Mouse (Mus musculus) gastrocnemius, postnatal 36 days (tissue): ENCODE results near the gene 4921524J17Rik. TPM values are rescaled to one million over a fixed set of nuclear protein-coding genes. Genes with fewer than 3 reads are reported as not detected.

ENCODE experiments used
- DNase-seq, 2 experiments: peaks; one replicate each; pipeline ENCODE4 v3.0.0; 2022
- intact Hi-C: fragments of 180-260 bp; cut with DNase I; formaldehyde crosslinking; loops from one replicate; pipeline ENCODE4 v1.15.1; 2025
- long read RNA-seq, 2 experiments: library from polyadenylated mRNA; stranded (forward); transcript quantifications; one replicate each; pipeline ENCODE4 v2.0.0; 2021
- total RNA-seq, 2 experiments: library from RNA; stranded (reverse); gene quantifications; 2 replicates each; pipeline ENCODE4 v1.2.3; 2021

The 4921524J17Rik gene
- 10 to 100 TPM; 11.4 to 14.2 TPM for total RNA-seq
- long read RNA-seq, experiment 1, transcript 4921524J17Rik-201 (4 exons, 1,587 nt) = major isoform, 27 of 29 reads
- long read RNA-seq, experiment 1, partial matches to known transcripts = 0 of 29 reads
- long read RNA-seq, experiment 1, other reads (novel, unspliced or antisense) = 2 of 29 reads
- long read RNA-seq, experiment 2, transcript 4921524J17Rik-201 (4 exons, 1,587 nt) = major isoform, 16 of 18 reads
- long read RNA-seq, experiment 2, partial matches to known transcripts = 0 of 18 reads
- long read RNA-seq, experiment 2, other reads (novel, unspliced or antisense) = 1 of 18 reads

GRCm38 (mm10) chr8:85432168-85433016 lies at the start of gene 4921524J17Rik:
Gene 4921524J17Rik (minus strand): TSS chr8:85432833.
- peak; percentile 93 to 96 for DNase-seq
- intact Hi-C loops = no loop called here

GRCm38 (mm10) chr8:85482427-85482826 lies 49.8 kb upstream of the 4921524J17Rik start:
- DNase-seq = no peak
- intact Hi-C loops = no loop called here

GRCm38 (mm10) chr8:85481900-85482299 lies 49.3 kb upstream of the 4921524J17Rik start:
- intact Hi-C loops = no loop called here
- DNase-seq = no peak

GRCm38 (mm10) chr8:85479710-85480109 lies 47.1 kb upstream of the 4921524J17Rik start:
- no peak for DNase-seq
- intact Hi-C loops = no loop called here

GRCm38 (mm10) chr8:85478397-85478796 lies 45.8 kb upstream of the 4921524J17Rik start:
- no peak for DNase-seq
- intact Hi-C loops = no loop called here

- intact Hi-C loops = no loop called here
Measured at GRCm38 (mm10) chr8:85476970-85477545, 44.4 kb upstream of the 4921524J17Rik start.

GRCm38 (mm10) chr8:85474924-85475323 lies 42.3 kb upstream of the 4921524J17Rik start:
- intact Hi-C loops = no loop called here
- no peak for DNase-seq

More at GRCm38 (mm10) chr8:85476970-85477545, 44.4 kb upstream of the 4921524J17Rik start:
- DNase-seq = no peak

- DNase-seq = no peak
- intact Hi-C loops = no loop called here
Measured at GRCm38 (mm10) chr8:85473246-85473645, 40.6 kb upstream of the 4921524J17Rik start.

GRCm38 (mm10) chr8:85472800-85473199 lies 40.2 kb upstream of the 4921524J17Rik start:
- DNase-seq = no peak
- intact Hi-C loops = no loop called here

GRCm38 (mm10) chr8:85470753-85471152 lies 38.1 kb upstream of the 4921524J17Rik start:
- intact Hi-C loops = no loop called here
- DNase-seq = no peak

GRCm38 (mm10) chr8:85466056-85466455 lies 33.4 kb upstream of the 4921524J17Rik start:
- no peak for DNase-seq
- intact Hi-C loops = no loop called here

- intact Hi-C loops = no loop called here
- no peak for DNase-seq
Measured at GRCm38 (mm10) chr8:85464316-85464715, 31.7 kb upstream of the 4921524J17Rik start.

- no peak for DNase-seq
- intact Hi-C loops = no loop called here
Measured at GRCm38 (mm10) chr8:85462441-85462840, 29.8 kb upstream of the 4921524J17Rik start.

GRCm38 (mm10) chr8:85461377-85461776 lies 28.7 kb upstream of the 4921524J17Rik start:
- DNase-seq = no peak
- intact Hi-C loops = loop anchor here (1.0 kb wide), 1 partner anchor 65 kb away; no protein-coding TSS in a partner anchor

- DNase-seq = peak in 1 of 2 experiments; percentile 8
- intact Hi-C loops = loop anchor here (1.0 kb wide), 1 partner anchor 65 kb away; no protein-coding TSS in a partner anchor
Measured at GRCm38 (mm10) chr8:85460804-85461203, 28.2 kb upstream of the 4921524J17Rik start.

GRCm38 (mm10) chr8:85459582-85459981 lies 26.9 kb upstream of the 4921524J17Rik start:
- no peak for DNase-seq
- intact Hi-C loops = loop anchor here (5.0 kb wide), 1 partner anchor 138 kb away; no protein-coding TSS in a partner anchor

- DNase-seq = peak; percentile 20 to 56
- intact Hi-C loops = loop anchor here (5.0 kb wide), 1 partner anchor 141 kb away; no protein-coding TSS in a partner anchor
Measured at GRCm38 (mm10) chr8:85456536-85456935, 23.9 kb upstream of the 4921524J17Rik start.

GRCm38 (mm10) chr8:85454750-85455149 lies 22.1 kb upstream of the 4921524J17Rik start:
- DNase-seq = no peak
- intact Hi-C loops = loop anchor here (2.0 to 5.0 kb wide), 2 partner anchors 143 to 210 kb away; no protein-coding TSS in a partner anchor

- no peak for DNase-seq
- intact Hi-C loops = no loop called here
Measured at GRCm38 (mm10) chr8:85453256-85453655, 20.6 kb upstream of the 4921524J17Rik start.

GRCm38 (mm10) chr8:85452328-85452727 lies 19.7 kb upstream of the 4921524J17Rik start:
- intact Hi-C loops = no loop called here

GRCm38 (mm10) chr8:85450335-85450734 lies 17.7 kb upstream of the 4921524J17Rik start:
- DNase-seq = no peak
- intact Hi-C loops = no loop called here

More at GRCm38 (mm10) chr8:85452328-85452727, 19.7 kb upstream of the 4921524J17Rik start:
- no peak for DNase-seq
